Mouse (Mus musculus) liver, embryonic 14.5 days (tissue): ENCODE measurements at regions not wholly inside any gene's neighbourhood (a gene's known extent, or its start where the extent isn't known, plus 50 kb on each side); places are given as distances from the start of the nearest gene placed in this dataset.

Experiments used
- ATAC-seq: fragments of 200-750 bp; cut with Nextera tagmentation; 2 replicates; pipeline ENCODE4 v1.8.0; 2017; ENCODE audit warnings: moderate number of reproducible peaks, mild to moderate bottlenecking, moderate library complexity; ENCODE audit not compliant: insufficient read depth
- DNase-seq, 3 experiments: peaks; one replicate each; pipeline ENCODE4 v3.0.0-alpha.2; 2012 to 2013; ENCODE audit warnings: low read depth in 3 of 3, low spot score in 3 of 3
- H3K27ac ChIP-seq: fragments of 300-500 bp; sonication (generic); 2 replicates; pipeline ENCODE4 v1.5.1; 2014; ENCODE audit warnings: moderate library complexity, mild to moderate bottlenecking, control low read depth, inconsistent platforms
- H3K27me3 ChIP-seq: fragments of 300-500 bp; sonication (generic); 2 replicates; pipeline ENCODE4 v1.6.1; 2014; ENCODE audit warnings: mild to moderate bottlenecking, low read length, moderate library complexity; ENCODE audit not compliant: control insufficient read depth, insufficient read depth
- H3K36me3 ChIP-seq: fragments of 300-500 bp; sonication (generic); replicated peaks from 2 replicates; pipeline ENCODE4 v1.6.1; 2014; ENCODE audit warnings: low read depth; ENCODE audit not compliant: control insufficient read depth, insufficient read depth
- H3K4me1 ChIP-seq, 2 experiments: fragments of 200-500 bp in 1 of 2; fragments of 300-500 bp in 1 of 2; sonication (generic) in 1 of 2; replicated peaks; 2 replicates each; pipeline ENCODE4 v1.6.1; 2012 to 2014; ENCODE audit warnings: antibody characterized with exemption in 1 of 2, inconsistent platforms in 1 of 2, low read length in 1 of 2; ENCODE audit not compliant: control insufficient read depth in 2 of 2, insufficient read depth in 2 of 2
- H3K4me2 ChIP-seq: fragments of 300-500 bp; sonication (generic); 2 replicates; pipeline ENCODE4 v1.6.1; 2014; ENCODE audit warnings: low read depth, mild to moderate bottlenecking, control low read depth, moderate library complexity
- H3K4me3 ChIP-seq, 2 experiments: fragments of 200-500 bp in 1 of 2; fragments of 300-500 bp in 1 of 2; sonication (generic) in 1 of 2; 2 replicates each; pipeline ENCODE4 v1.5.1; 2012 to 2014; ENCODE audit warnings: low read depth in 2 of 2, low read length in 2 of 2, mild to moderate bottlenecking in 2 of 2, control low read depth in 1 of 2, inconsistent platforms in 1 of 2, moderate library complexity in 1 of 2; ENCODE audit not compliant: insufficient read depth in 1 of 2
- H3K9ac ChIP-seq: fragments of 300-500 bp; sonication (generic); replicated peaks from 2 replicates; pipeline ENCODE4 v1.6.1; 2014; ENCODE audit warnings: mild to moderate bottlenecking, control low read depth, moderate library complexity
- H3K9me3 ChIP-seq: fragments of 300-500 bp; sonication (generic); 2 replicates; pipeline ENCODE4 v1.6.1; 2016; ENCODE audit warnings: low read length, mixed read lengths; ENCODE audit not compliant: control insufficient read depth
- CTCF ChIP-seq: IDR thresholded peaks from 2 replicates; pipeline ENCODE4 v1.5.1; 2016; ENCODE audit warnings: antibody characterized with exemption, low read depth, control low read depth
- EP300 ChIP-seq: IDR thresholded peaks from 2 replicates; pipeline ENCODE4 v1.6.1; 2016; ENCODE audit warnings: antibody characterized with exemption, low read depth
- WGBS: fragments of 180-500 bp; shearing (Covaris S2); extraction: QIAGEN DNeasy Blood & Tissue Kit; methylation state at CpG from one replicate; pipeline ENCODE4 v1.1.7; 2014; ENCODE audit not compliant: insufficient replicate concordance; 5-methylcytosine and 5-hydroxymethylcytosine counted together

DNA sequence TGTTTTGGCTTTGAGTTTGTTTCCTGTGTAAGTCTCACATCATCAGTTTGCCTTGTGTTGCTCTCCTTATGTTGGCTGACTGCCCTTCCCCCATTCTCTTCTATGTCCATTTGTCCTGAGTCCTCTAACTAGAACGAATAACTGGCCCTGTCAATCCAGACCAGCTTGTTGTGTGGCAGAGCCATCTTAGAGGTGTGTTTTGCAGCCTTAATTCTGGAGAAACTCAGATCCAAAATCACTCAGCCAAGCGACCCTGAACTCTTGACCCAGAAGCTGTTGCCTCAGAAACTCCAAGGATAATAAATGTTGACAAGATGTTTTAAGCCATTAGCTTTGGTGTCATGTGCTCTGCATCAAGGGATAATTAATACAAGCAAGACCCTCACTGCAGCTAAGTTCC is 92.9 kb upstream of the Vstm2b start:
- Histone ChIP-seq H3K4me1 (no peaks in the 10 kb centered on the region), H3K27ac (no peak overlapping the region), H3K4me3 (no peak overlapping the region), H3K9ac (no peak overlapping the region), H3K4me2 (no peak overlapping the region), H3K27me3 (no peaks in the 10 kb centered on the region), H3K36me3 (no peaks in the 10 kb centered on the region), H3K9me3 (no peaks in the 10 kb centered on the region)
- ATAC-seq: no peak
- DNase-seq: no peak
- no peak for TF ChIP-seq EP300
- no peak for TF ChIP-seq CTCF
- 29% methylated on average over 2 of the region's 2 CpGs for WGBS

DNA sequence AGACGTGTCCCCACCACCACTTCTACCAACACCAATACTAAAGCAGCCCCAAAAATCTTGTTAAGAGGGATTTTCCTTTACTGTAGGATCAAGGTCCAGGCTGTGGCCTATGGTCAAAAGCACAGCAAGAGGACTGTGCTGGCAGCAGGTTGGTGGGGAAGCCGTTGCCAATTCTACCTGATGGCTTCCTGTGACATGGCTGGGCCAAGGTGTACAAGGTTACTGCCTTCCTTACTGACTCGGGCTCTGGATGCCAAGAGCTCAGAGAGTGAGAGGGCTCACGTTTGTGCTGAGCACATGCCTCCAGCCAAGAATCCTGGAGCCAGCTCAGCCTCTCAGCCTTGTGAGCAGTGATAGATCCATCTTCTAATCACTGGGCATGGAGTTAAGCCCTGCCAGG is 92.3 kb upstream of the Vstm2b start:
- DNase-seq (no peak), ATAC-seq (no peak)
- TF ChIP-seq EP300 (no peak), CTCF (no peak)
- WGBS: 46% methylated on average over 4 of the region's 4 CpGs
- no peak overlapping the region for H3K9ac ChIP-seq
- H3K4me1 ChIP-seq: no peaks in the 10 kb centered on the region
- no peaks in the 10 kb centered on the region for H3K27me3 ChIP-seq
- no peak overlapping the region for H3K4me2 ChIP-seq
- H3K9me3 ChIP-seq: no peaks in the 10 kb centered on the region
- H3K36me3 ChIP-seq: no peaks in the 10 kb centered on the region
- H3K4me3 ChIP-seq: no peak overlapping the region
- H3K27ac ChIP-seq: no peak overlapping the region

DNA sequence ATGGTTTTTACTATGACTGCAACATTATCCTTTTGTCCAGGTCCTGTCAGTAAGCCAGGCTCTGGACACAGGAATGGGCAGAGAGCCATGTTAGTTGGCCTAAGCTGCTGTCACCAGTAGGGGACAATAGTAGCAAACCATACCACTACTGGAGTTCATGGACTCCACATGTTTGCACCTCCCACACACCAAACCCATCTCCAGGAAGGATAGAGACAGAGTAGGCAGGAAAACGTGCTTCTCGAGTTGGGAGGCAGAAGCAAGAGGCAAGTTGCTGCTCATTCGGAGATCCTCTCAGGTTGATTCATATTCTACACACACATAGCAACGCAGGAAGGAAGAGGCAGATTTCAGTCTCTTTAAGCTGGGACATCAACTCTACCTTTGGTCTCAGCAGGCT is 85.2 kb upstream of the Vstm2b start:
- ATAC-seq (no peak), DNase-seq (no peak)
- Histone ChIP-seq H3K4me2 (no peak overlapping the region), H3K27me3 (no peaks in the 10 kb centered on the region), H3K9ac (no peak overlapping the region), H3K4me1 (no peaks in the 10 kb centered on the region), H3K36me3 (no peaks in the 10 kb centered on the region), H3K4me3 (no peak overlapping the region), H3K9me3 (no peaks in the 10 kb centered on the region), H3K27ac (no peak overlapping the region)
- TF ChIP-seq EP300 (no peak), CTCF (no peak)
- WGBS: 51% methylated on average over 4 of the region's 4 CpGs

DNA sequence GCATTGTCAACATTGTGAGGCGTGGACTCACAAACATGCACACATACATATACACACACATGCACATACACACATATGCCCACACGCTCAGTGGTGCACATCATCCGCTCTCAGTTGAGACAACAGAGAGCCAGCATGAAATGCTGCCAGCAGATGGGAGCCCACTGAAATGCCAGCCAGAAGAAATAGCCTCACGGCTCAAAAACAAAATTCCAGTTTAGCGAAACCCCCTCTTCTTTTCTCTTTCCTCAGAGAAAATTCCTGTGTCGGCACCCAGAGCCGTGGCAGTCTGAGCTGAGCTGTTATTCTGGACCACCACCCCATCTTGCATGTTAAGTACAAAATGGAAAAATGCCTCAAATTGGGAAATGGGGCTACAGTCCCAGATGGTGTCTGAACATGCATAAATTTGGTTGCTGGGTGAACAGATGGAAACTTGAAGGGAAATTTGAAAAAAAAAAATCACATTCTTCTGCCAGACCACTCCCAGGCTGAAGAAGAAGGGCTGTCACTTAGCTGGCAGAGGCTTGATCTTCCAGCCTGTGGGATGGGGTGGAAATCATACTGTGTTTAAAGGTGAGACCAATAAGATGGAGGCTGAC is 72.9 kb upstream of the Vstm2b start:
- Histone ChIP-seq H3K36me3 (no peaks in the 10 kb centered on the region), H3K27ac (no peak overlapping the region), H3K4me3 (no peak overlapping the region), H3K9ac (no peak overlapping the region), H3K4me2 (no peak overlapping the region), H3K4me1 (no peaks in the 10 kb centered on the region), H3K27me3 (no peaks in the 10 kb centered on the region), H3K9me3 (no peaks in the 10 kb centered on the region)
- ATAC-seq: no peak
- no peak for TF ChIP-seq CTCF
- TF ChIP-seq EP300: no peak
- 67% methylated on average over 7 of the region's 7 CpGs for WGBS
- no peak for DNase-seq

DNA sequence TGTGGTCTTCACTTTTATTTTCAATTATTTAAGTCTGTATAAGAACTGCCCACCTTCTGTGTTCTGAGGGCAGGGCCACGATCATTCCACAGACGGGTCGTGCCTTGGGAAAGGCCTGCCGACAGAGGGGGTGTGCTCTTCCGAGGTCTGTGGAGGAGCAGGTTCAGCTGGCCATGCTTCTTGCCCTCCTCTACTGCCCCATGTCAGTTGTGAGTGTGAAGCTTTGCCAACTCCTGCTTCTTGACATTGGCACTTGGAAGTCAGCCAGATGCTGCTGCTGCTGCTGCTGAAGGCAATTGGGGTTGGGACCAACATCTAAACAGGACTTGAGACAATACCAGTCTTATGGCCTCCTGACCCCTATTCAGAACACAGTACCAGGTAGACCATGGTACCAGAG is 68.6 kb upstream of the Vstm2b start:
- H3K27ac ChIP-seq: no peak overlapping the region
- H3K4me3 ChIP-seq: no peak overlapping the region
- 66% methylated on average over 5 of the region's 5 CpGs for WGBS
- no peak overlapping the region for H3K9ac ChIP-seq
- no peak overlapping the region for H3K4me2 ChIP-seq
- H3K9me3 ChIP-seq: no peaks in the 10 kb centered on the region
- H3K36me3 ChIP-seq: no peaks in the 10 kb centered on the region
- DNase-seq: no peak
- no peaks in the 10 kb centered on the region for H3K4me1 ChIP-seq
- no peak for ATAC-seq
- no peaks in the 10 kb centered on the region for H3K27me3 ChIP-seq
- no peak for TF ChIP-seq EP300
- TF ChIP-seq CTCF: no peak
